Mouse (Mus musculus) Patski (cell line): ENCODE data around the gene Rab40c. TPM values are rescaled to one million over a fixed set of nuclear protein-coding genes. Genes with fewer than 3 reads are reported as not detected.

Experiments used
- ATAC-seq: fragments of 100-300 bp; one replicate; pipeline ENCODE4 v1.8.0; 2021
- CTCF ChIA-PET: fragments of 350-600 bp; sonication (Branson Sonifier 250); formaldehyde crosslinking; loops from one replicate; lab custom pipeline; 2022; ENCODE audit warnings: inconsistent platforms; lab: Charles Lee
- POLR2A ChIA-PET: fragments of 350-600 bp; sonication (Branson Sonifier 250); formaldehyde crosslinking; loops from one replicate; lab custom pipeline; 2022; ENCODE audit warnings: antibody characterized with exemption, inconsistent platforms; lab: Charles Lee
- DNase-seq: peaks from one replicate; pipeline ENCODE4 v3.0.0-alpha.2; 2011; ENCODE audit warnings: low read depth, low spot score
- H3K27me3 ChIP-seq: fragments of 371-371 bp; one replicate; pipeline ENCODE4 v1.5.1; 2021
- CTCF ChIP-seq: fragments of 100-300 bp; IDR thresholded peaks from one replicate; pipeline ENCODE4 v1.5.1; 2021
- in situ Hi-C: fragments of 300-500 bp; cut with MboI; formaldehyde crosslinking; loops from 3 replicates; pipeline ENCODE4 v1.11.1; 2018; ENCODE audit warnings: low pct_unique_long_range_greater_than_20kb, mixed read lengths
- polyA plus RNA-seq: library from polyadenylated mRNA; unstranded; gene quantifications from one replicate; pipeline ENCODE4 v1.2.3, GENCODE M21; 2021

The Rab40c gene
- polyA plus RNA-seq, 1 experiment from 2014 or later: 20.2 TPM

- DNase-seq (no peak), ATAC-seq (no peak)
- ChIA-PET CTCF (no interaction called here), POLR2A (interaction anchor here (1.1 to 1.5 kb wide), 2 partner anchors 17 to 27 kb away, joined by 3 to 4 read pairs; partner anchors contain the start of gene Rab40c)
- in situ Hi-C loops: no loop called here
- H3K27me3 ChIP-seq: peaks cover 4% of the 10 kb centered on the region
- TF ChIP-seq CTCF: no peak
These were observed 26.8 kb upstream of the Rab40c start for GRCm38 (mm10) chr17:25946349-25946748.

- ChIA-PET CTCF (interaction anchor here (1.3 kb wide), 1 partner anchor 61 kb away, joined by 3 read pairs; no protein-coding TSS in a partner anchor), POLR2A (interaction anchor here (1.1 to 1.5 kb wide), 2 partner anchors 17 to 26 kb away, joined by 3 to 4 read pairs; partner anchors contain the start of gene Rab40c)
- TF ChIP-seq CTCF: no peak
- peak; percentile 61 for ATAC-seq
- no peak for DNase-seq
- H3K27me3 ChIP-seq: no peaks in the 10 kb centered on the region
- in situ Hi-C loops: no loop called here
These were observed 26.1 kb upstream of the Rab40c start for GRCm38 (mm10) chr17:25945517-25946155.

GRCm38 (mm10) chr17:25944366-25945163, 25.0 kb upstream of the Rab40c start, which contains the start of the genes Pigq and Nhlrc4:
TSS of gene Pigq (minus strand) at chr17:25944936.
TSS of gene Nhlrc4 (minus strand) at chr17:25944961.
- ATAC-seq (no peak), DNase-seq (no peak)
- CTCF ChIA-PET: interaction anchor here (0.6 to 1.3 kb wide), 3 partner anchors 8 to 60 kb away, joined by 3 to 4 read pairs (median 3); no protein-coding TSS in a partner anchor
- TF ChIP-seq CTCF: no peak
- POLR2A ChIA-PET: interaction anchor here (1.5 kb wide), 1 partner anchor 16 kb away, joined by 3 read pairs; no protein-coding TSS in a partner anchor
- H3K27me3 ChIP-seq: no peaks in the 10 kb centered on the region
- in situ Hi-C loops: no loop called here

- POLR2A ChIA-PET: no interaction called here
These were observed 24.2 kb upstream of the Rab40c start for GRCm38 (mm10) chr17:25943769-25944168.

GRCm38 (mm10) chr17:25943221-25943620, 23.7 kb upstream of the Rab40c start:
- in situ Hi-C loops: no loop called here
- ATAC-seq: no peak

More at GRCm38 (mm10) chr17:25943769-25944168, 24.2 kb upstream of the Rab40c start:
- ATAC-seq (no peak), DNase-seq (no peak)
- CTCF ChIA-PET: interaction anchor here (1.1 to 1.2 kb wide), 3 partner anchors 17 to 49 kb away, joined by 3 to 4 read pairs (median 3); no protein-coding TSS in a partner anchor
- no peaks in the 10 kb centered on the region for H3K27me3 ChIP-seq
- in situ Hi-C loops: no loop called here
- TF ChIP-seq CTCF: no peak

GRCm38 (mm10) chr17:25942597-25943151, 23.1 kb upstream of the Rab40c start:
- H3K27me3 ChIP-seq: no peaks in the 10 kb centered on the region
- DNase-seq (no peak), ATAC-seq (no peak)
- ChIA-PET POLR2A (interaction anchor here (0.7 to 1.6 kb wide), 3 partner anchors 13 to 29 kb away, joined by 3 to 5 read pairs (median 3); no protein-coding TSS in a partner anchor), CTCF (interaction anchor here (1.1 to 1.2 kb wide), 4 partner anchors 18 to 49 kb away, joined by 3 read pairs; no protein-coding TSS in a partner anchor)
- in situ Hi-C loops: no loop called here
- no peak for TF ChIP-seq CTCF

More at GRCm38 (mm10) chr17:25943221-25943620, 23.7 kb upstream of the Rab40c start:
- ChIA-PET CTCF (interaction anchor here (1.1 to 1.2 kb wide), 2 partner anchors 17 to 19 kb away, joined by 3 read pairs; no protein-coding TSS in a partner anchor), POLR2A (interaction anchor here (1.0 kb wide), 1 partner anchor 12 kb away, joined by 3 read pairs; no protein-coding TSS in a partner anchor)
- TF ChIP-seq CTCF: no peak
- no peak for DNase-seq
- no peaks in the 10 kb centered on the region for H3K27me3 ChIP-seq

- DNase-seq (no peak), ATAC-seq (peak; percentile 10)
- H3K27me3 ChIP-seq: no peaks in the 10 kb centered on the region
- POLR2A ChIA-PET: interaction anchor here (0.7 to 1.6 kb wide), 3 partner anchors 21 to 44 kb away, joined by 3 to 5 read pairs (median 3); partner anchors contain the start of gene Capn15
- TF ChIP-seq CTCF: no peak
- in situ Hi-C loops: no loop called here
- CTCF ChIA-PET: interaction anchor here (1.1 to 1.2 kb wide), 2 partner anchors 21 to 48 kb away, joined by 3 read pairs; no protein-coding TSS in a partner anchor
These were observed 22.1 kb upstream of the Rab40c start for GRCm38 (mm10) chr17:25941511-25942241.

- in situ Hi-C loops: no loop called here
- DNase-seq (no peak), ATAC-seq (no peak)
- no peaks in the 10 kb centered on the region for H3K27me3 ChIP-seq
- CTCF ChIA-PET: interaction anchor here (1.3 kb wide), 1 partner anchor 12 kb away, joined by 3 read pairs; no protein-coding TSS in a partner anchor
- POLR2A ChIA-PET: no interaction called here
- TF ChIP-seq CTCF: no peak
These were observed 15.0 kb upstream of the Rab40c start for GRCm38 (mm10) chr17:25934526-25934925.

- H3K27me3 ChIP-seq: no peaks in the 10 kb centered on the region
- TF ChIP-seq CTCF: no peak
- no peak for DNase-seq
- CTCF ChIA-PET: interaction anchor here (1.2 to 1.6 kb wide), 5 partner anchors 29 to 86 kb away, joined by 3 to 6 read pairs (median 3); partner anchors contain the start of gene Capn15
- no peak for ATAC-seq
- in situ Hi-C loops: no loop called here
- POLR2A ChIA-PET: no interaction called here
These were observed 5.8 kb upstream of the Rab40c start for GRCm38 (mm10) chr17:25925348-25925747.
